7 mouse cellular contexts compared by ENCODE assay signal in the genomic region with DNA sequence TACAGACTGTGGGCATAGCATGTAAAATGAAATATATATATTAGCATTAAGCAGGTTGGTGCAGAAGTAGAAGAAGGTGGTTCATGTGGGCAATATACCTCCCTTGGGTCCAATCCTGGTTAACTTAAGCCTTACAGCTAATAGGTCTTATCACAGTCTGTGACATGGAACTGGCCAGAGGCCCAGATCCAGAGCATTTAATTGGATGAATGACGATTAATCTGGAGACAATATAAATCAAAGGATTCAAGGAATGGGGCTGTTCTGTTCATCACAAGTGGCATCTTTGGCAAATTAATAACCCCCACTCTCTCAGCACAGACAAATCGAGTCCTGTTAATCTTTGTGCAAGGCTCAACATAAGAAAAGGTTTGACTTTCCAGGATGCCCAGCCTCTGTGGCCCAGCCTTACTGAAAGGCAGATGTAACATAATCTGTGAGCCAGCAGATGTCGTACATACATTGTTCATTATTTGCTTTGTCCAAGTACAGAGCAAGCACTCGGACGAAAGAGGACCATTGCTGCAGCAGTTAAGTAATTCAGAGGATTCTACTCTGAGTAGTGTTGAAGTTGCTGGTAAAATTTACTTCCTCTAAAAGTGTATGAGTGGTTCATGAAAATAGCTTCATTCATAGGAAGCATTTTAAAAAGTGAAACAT.
DNase-seq lines count a peak whose midpoint lies in the region; ATAC-seq and TF ChIP-seq lines count a peak whose summit lies in the region.

No protein-coding gene starts in this region.

- H3K4me1 ChIP-seq in embryonic facial prominence, embryonic 14.5 days (ENCODE audit: control insufficient read depth, insufficient read depth, low read length): no peaks in the 10 kb centered on the region
- no peaks in the 10 kb centered on the region for H3K4me1 ChIP-seq in limb, embryonic 14.5 days (ENCODE audit: control insufficient read depth, insufficient read depth, low read length)
- H3K4me1 ChIP-seq in stomach, embryonic 14.5 days (ENCODE audit: control insufficient read depth, insufficient read depth, low read length): no peaks in the 10 kb centered on the region

- ATAC-seq in embryonic facial prominence, embryonic 14.5 days (ENCODE audit: low read depth): peak; percentile 67
- ATAC-seq in limb, embryonic 14.5 days (ENCODE audit: low FRiP score, low read depth): no peak
- ATAC-seq in stomach, embryonic 14.5 days (ENCODE audit: insufficient number of reproducible peaks, insufficient read depth, low FRiP score, low read depth): peak; percentile 37; the same call in 1 of the 2 replicates

- H3K4me2 ChIP-seq in embryonic facial prominence, embryonic 14.5 days (ENCODE audit: low read depth, low read length): no peak overlapping the region
- no peak overlapping the region for H3K4me2 ChIP-seq in limb, embryonic 14.5 days (replicated peaks; ENCODE audit: low read depth, low read length, severe bottlenecking)
- no peak overlapping the region for H3K4me2 ChIP-seq in stomach, embryonic 14.5 days (replicated peaks; ENCODE audit: low read depth, low read length)

- peak; percentile 49 for TF ChIP-seq CTCF in left cerebral cortex, adult 2 months (IDR thresholded peaks at IDR 0.05)
- TF ChIP-seq CTCF in brain, embryonic 14.5 days (IDR thresholded peaks at IDR 0.05; ENCODE audit: borderline replicate concordance, extremely low read depth, insufficient read depth, insufficient read length): peak; percentile 41; the same call in 1 of the 2 replicates

- no peaks in the 10 kb centered on the region for H3K36me3 ChIP-seq in embryonic facial prominence, embryonic 14.5 days (ENCODE audit: control insufficient read depth, insufficient read depth, low read length)
- no peaks in the 10 kb centered on the region for H3K36me3 ChIP-seq in limb, embryonic 14.5 days (ENCODE audit: control insufficient read depth, insufficient read depth, low read length)
- H3K36me3 ChIP-seq in stomach, embryonic 14.5 days (ENCODE audit: control insufficient read depth, insufficient read depth, low read length): no peaks in the 10 kb centered on the region

- no peaks in the 10 kb centered on the region for H3K27me3 ChIP-seq in embryonic facial prominence, embryonic 14.5 days (replicated peaks; ENCODE audit: control insufficient read depth, insufficient read depth, low read length)
- no peaks in the 10 kb centered on the region for H3K27me3 ChIP-seq in limb, embryonic 14.5 days (ENCODE audit: control insufficient read depth, insufficient read depth, low read length)
- no peaks in the 10 kb centered on the region for H3K27me3 ChIP-seq in stomach, embryonic 14.5 days (ENCODE audit: control insufficient read depth, insufficient read depth, low read length)

- H3K4me3 ChIP-seq in left cerebral cortex, adult 2 months: no peak overlapping the region
- no peak overlapping the region for H3K4me3 ChIP-seq in embryonic facial prominence, embryonic 14.5 days (ENCODE audit: low read depth, low read length)
- no peak overlapping the region for H3K4me3 ChIP-seq in limb, embryonic 14.5 days (replicated peaks; ENCODE audit: low read length)
- no peak overlapping the region for H3K4me3 ChIP-seq in stomach, embryonic 14.5 days (ENCODE audit: low read depth, low read length)

- H3K27ac ChIP-seq in left cerebral cortex, adult 2 months: no peak overlapping the region
- H3K27ac ChIP-seq in embryonic facial prominence, embryonic 14.5 days (replicated peaks; ENCODE audit: low read depth, low read length): no peak overlapping the region
- H3K27ac ChIP-seq in limb, embryonic 14.5 days (replicated peaks; ENCODE audit: low read depth, low read length): no peak overlapping the region
- H3K27ac ChIP-seq in stomach, embryonic 14.5 days (ENCODE audit: low read length): no peak overlapping the region

- no peak for TF ChIP-seq POLR2A in brain, embryonic 14.5 days (IDR thresholded peaks at IDR 0.05; ENCODE audit: borderline replicate concordance, extremely low read depth, insufficient read depth, insufficient read length, poor library complexity, severe bottlenecking)
- TF ChIP-seq POLR2A in limb, embryonic 14.5 days (IDR thresholded peaks at IDR 0.05; ENCODE audit: borderline replicate concordance, extremely low read depth, insufficient read depth, insufficient read length): no peak

- 31% methylated on average over 5 of the region's 5 CpGs for WGBS in embryonic facial prominence, embryonic 14.5 days
- 48% methylated on average over 5 of the region's 5 CpGs for WGBS in limb, embryonic 14.5 days
- WGBS in stomach, embryonic 14.5 days: 44% methylated on average over 5 of the region's 5 CpGs

- no peak for DNase-seq in left cerebral cortex, adult 2 months (ENCODE audit: extremely low spot score in 1 of 2, low spot score in 2 of 2)
- no peak for DNase-seq in left cerebral cortex, adult 11 months (ENCODE audit: low spot score)
- peak; percentile 79 for DNase-seq in brain, embryonic 14.5 days (ENCODE audit: low read depth)
- DNase-seq in embryonic facial prominence, embryonic 14.5 days (ENCODE audit: low spot score): peak; percentile 70
- DNase-seq in limb, embryonic 14.5 days (ENCODE audit: low spot score): peak; percentile 24
- DNase-seq in natural killer cell, adult 2 months (ENCODE audit: low spot score in 2 of 2): no peak

- H3K9ac ChIP-seq in embryonic facial prominence, embryonic 14.5 days (ENCODE audit: low read depth, low read length): no peak overlapping the region
- H3K9ac ChIP-seq in limb, embryonic 14.5 days (ENCODE audit: low read depth, low read length, severe bottlenecking): no peak overlapping the region
- H3K9ac ChIP-seq in stomach, embryonic 14.5 days (replicated peaks; ENCODE audit: low read depth, low read length): no peak overlapping the region

- no peaks in the 10 kb centered on the region for H3K9me3 ChIP-seq in embryonic facial prominence, embryonic 14.5 days (ENCODE audit: control insufficient read depth, low read length)
- no peaks in the 10 kb centered on the region for H3K9me3 ChIP-seq in limb, embryonic 14.5 days (ENCODE audit: control insufficient read depth, low read length)
- H3K9me3 ChIP-seq in stomach, embryonic 14.5 days (ENCODE audit: control insufficient read depth, low read depth, low read length): no peaks in the 10 kb centered on the region

- intact Hi-C loops in left cerebral cortex, adult 2 months (cut with DNase I): loop anchor here (1.0 to 2.0 kb wide), 2 partner anchors 497 to 707 kb away; no protein-coding TSS in a partner anchor

Comparison
In these comparisons a context has a peak if more than half of its experiments do, and no peak if none do; other contexts are left out.
1. DNase-seq: peak in brain, embryonic 14.5 days (single experiment), embryonic facial prominence, embryonic 14.5 days (single experiment) and limb, embryonic 14.5 days (single experiment); none in left cerebral cortex, adult 2 months (0 of 2), left cerebral cortex, adult 11 months (single experiment) and natural killer cell, adult 2 months (0 of 2).